Mouse (Mus musculus) hindbrain, embryonic 12.5 days (tissue): ENCODE measurements at regions not wholly inside any gene's neighbourhood (a gene's known extent, or its start where the extent isn't known, plus 50 kb on each side); places are given as distances from the start of the nearest gene placed in this dataset.

ENCODE experiments used
- ATAC-seq: fragments of 200-750 bp; cut with Nextera tagmentation; 2 replicates; pipeline ENCODE4 v1.8.0; 2017; ENCODE audit warnings: moderate TSS enrichment; ENCODE audit not compliant: low FRiP score
- H3K27ac ChIP-seq: fragments of 300-500 bp; sonication (generic); 2 replicates; pipeline ENCODE4 v1.5.1; 2016; ENCODE audit warnings: mild to moderate bottlenecking
- H3K27me3 ChIP-seq: fragments of 300-500 bp; sonication (generic); 2 replicates; pipeline ENCODE4 v1.6.1; 2016; ENCODE audit warnings: mild to moderate bottlenecking
- H3K36me3 ChIP-seq: fragments of 300-500 bp; sonication (generic); 2 replicates; pipeline ENCODE4 v1.6.1; 2016; ENCODE audit warnings: mild to moderate bottlenecking
- H3K4me1 ChIP-seq: fragments of 300-500 bp; sonication (generic); 2 replicates; pipeline ENCODE4 v1.6.1; 2016
- H3K4me2 ChIP-seq: fragments of 300-500 bp; sonication (generic); replicated peaks from 2 replicates; pipeline ENCODE4 v1.6.1; 2016; ENCODE audit warnings: mild to moderate bottlenecking
- H3K4me3 ChIP-seq: fragments of 300-500 bp; sonication (generic); 2 replicates; pipeline ENCODE4 v1.5.1; 2016; ENCODE audit warnings: mild to moderate bottlenecking
- H3K9ac ChIP-seq: fragments of 300-500 bp; sonication (generic); 2 replicates; pipeline ENCODE4 v1.6.1; 2016; ENCODE audit warnings: mild to moderate bottlenecking, moderate library complexity
- H3K9me3 ChIP-seq: fragments of 300-500 bp; sonication (generic); replicated peaks from 2 replicates; pipeline ENCODE4 v1.6.1; 2016; ENCODE audit warnings: mild to moderate bottlenecking
- WGBS: fragments of 180-500 bp; shearing (Covaris S2); methylation state at CpG from one replicate; pipeline ENCODE4 v1.1.7; 2016; 5-methylcytosine and 5-hydroxymethylcytosine counted together

DNA sequence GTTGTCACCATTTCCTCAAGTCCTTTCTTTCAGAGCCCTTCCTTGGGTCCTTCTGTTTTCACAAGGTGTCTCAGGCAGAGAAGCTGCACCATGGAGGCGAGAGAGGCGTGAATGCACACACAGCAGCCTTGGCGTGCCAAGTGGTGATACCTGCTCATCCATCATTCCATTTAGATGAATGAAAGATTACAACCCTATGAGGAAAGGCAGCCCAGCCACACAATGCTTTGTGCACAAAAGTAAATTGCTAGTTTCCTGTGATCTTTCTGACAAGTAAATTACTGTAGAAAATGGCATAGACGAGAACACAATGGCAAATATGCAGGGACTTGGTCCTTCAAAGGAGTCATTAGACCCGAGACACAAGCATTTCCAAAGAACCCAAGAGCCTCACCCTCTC, 101.4 kb downstream of the Rnd3 start:
- no peaks in the 10 kb centered on the region for H3K27me3 ChIP-seq
- no peak for ATAC-seq
- no peak overlapping the region for H3K27ac ChIP-seq
- H3K36me3 ChIP-seq = no peaks in the 10 kb centered on the region
- WGBS = 58% methylated on average over 5 of the region's 5 CpGs
- H3K4me1 ChIP-seq = peaks cover 10% of the 10 kb centered on the region; the same call in 1 of the 2 replicates
- no peaks in the 10 kb centered on the region for H3K9me3 ChIP-seq
- no peak overlapping the region for H3K4me3 ChIP-seq
- no peak overlapping the region for H3K9ac ChIP-seq
- no peak overlapping the region for H3K4me2 ChIP-seq

DNA sequence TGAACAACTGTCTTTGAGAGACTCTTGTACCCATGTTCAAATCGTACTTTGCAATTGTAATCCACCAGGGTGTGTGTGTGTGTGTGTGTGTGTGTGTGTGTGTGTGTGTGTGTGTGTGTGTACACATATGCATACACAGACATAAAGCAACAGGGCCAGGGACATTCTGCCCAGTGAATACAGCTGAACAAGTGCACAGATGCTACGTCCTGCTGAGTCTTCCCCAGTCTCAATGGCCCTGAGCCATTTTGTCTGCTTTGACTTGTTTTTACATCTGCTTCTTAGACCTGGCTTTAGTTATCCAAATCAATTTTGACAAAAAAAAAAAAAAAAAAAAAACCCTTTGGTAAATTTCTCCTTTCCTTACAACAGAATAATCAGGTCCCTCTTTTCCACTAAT, 103.3 kb downstream of the Rnd3 start:
- H3K9ac ChIP-seq = no peak overlapping the region
- 65% methylated on average over 2 of the region's 2 CpGs for WGBS
- no peaks in the 10 kb centered on the region for H3K9me3 ChIP-seq
- H3K4me1 ChIP-seq = peaks cover 10% of the 10 kb centered on the region; the same call in 1 of the 2 replicates
- H3K4me3 ChIP-seq = no peak overlapping the region
- H3K27me3 ChIP-seq = no peaks in the 10 kb centered on the region
- no peak overlapping the region for H3K27ac ChIP-seq
- ATAC-seq = no peak
- H3K36me3 ChIP-seq = no peaks in the 10 kb centered on the region
- no peak overlapping the region for H3K4me2 ChIP-seq

DNA sequence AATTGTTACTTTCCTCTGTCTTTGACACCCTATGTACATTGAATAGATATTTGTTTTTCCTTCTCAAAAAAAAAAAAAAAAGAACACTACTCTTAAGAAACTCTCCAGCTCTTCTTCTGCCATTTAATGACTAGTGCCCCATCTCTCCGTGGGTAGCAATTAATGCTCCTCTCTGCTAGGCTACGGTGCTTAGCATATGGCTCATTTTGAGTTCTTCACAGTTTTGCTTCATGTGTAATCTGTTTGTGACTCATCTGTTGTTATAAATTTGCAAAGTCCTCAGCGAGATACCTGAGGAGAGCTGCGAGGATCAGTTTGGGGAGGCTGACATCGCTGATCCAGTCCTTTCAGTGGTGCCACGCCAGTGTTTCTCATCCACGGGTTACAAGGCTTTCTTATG, 107.8 kb downstream of the Rnd3 start:
- no peak overlapping the region for H3K4me3 ChIP-seq
- H3K27ac ChIP-seq = no peak overlapping the region
- no peaks in the 10 kb centered on the region for H3K9me3 ChIP-seq
- 53% methylated on average over 7 of the region's 7 CpGs for WGBS
- H3K36me3 ChIP-seq = no peaks in the 10 kb centered on the region
- no peak for ATAC-seq
- H3K9ac ChIP-seq = no peak overlapping the region
- H3K4me1 ChIP-seq = peaks cover 10% of the 10 kb centered on the region
- no peaks in the 10 kb centered on the region for H3K27me3 ChIP-seq
- H3K4me2 ChIP-seq = no peak overlapping the region

DNA sequence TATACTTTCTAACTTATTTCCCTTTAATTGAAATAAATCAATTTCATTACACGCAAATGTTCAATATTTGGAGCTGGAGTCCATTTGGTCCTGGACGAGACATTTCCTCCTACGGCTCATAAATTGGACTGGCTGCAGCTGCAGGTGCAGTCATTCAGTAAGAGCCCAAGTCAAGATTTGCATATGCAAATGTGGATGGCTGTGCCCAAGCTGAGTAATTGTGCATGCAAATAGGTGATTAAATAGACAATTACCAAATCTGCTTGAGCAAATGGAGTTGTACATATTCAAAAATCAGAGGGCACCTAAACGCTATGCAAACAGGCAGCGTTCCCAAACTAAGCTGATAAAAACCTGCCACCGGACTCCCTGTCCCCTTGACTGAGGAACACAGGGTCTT, 110.2 kb downstream of the Rnd3 start:
- H3K4me2 ChIP-seq = no peak overlapping the region
- ATAC-seq = peak; percentile 78
- no peaks in the 10 kb centered on the region for H3K27me3 ChIP-seq
- WGBS = 39% methylated on average over 6 of the region's 6 CpGs
- H3K9ac ChIP-seq = no peak overlapping the region
- 0 out of 2 replicates have a peak overlapping the region, but pooled peaks have one; percentile 5 for H3K27ac ChIP-seq
- peaks cover 12% of the 10 kb centered on the region for H3K4me1 ChIP-seq
- H3K4me3 ChIP-seq = no peak overlapping the region
- H3K36me3 ChIP-seq = no peaks in the 10 kb centered on the region
- H3K9me3 ChIP-seq = no peaks in the 10 kb centered on the region

DNA sequence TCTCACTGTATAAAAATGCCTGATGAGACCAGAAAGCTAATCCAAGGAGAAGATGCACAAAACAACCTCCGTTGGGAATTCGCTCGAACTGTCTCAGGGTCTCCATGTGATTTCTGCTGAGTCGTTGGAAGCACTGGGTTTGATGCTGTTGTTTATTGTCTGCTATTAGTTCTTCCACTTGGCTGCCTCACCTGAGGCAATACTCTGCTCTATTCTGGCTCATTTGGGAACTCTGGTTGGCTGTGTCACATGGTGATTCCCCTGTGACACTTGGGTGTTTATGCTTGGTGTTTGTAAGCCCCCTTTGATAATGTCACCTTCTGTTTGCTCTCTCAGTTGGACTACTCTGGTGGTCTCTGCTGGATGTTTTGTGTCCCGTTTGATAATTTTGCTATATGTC, 111.9 kb downstream of the Rnd3 start:
- no peak overlapping the region for H3K4me3 ChIP-seq
- no peak overlapping the region for H3K27ac ChIP-seq

DNA sequence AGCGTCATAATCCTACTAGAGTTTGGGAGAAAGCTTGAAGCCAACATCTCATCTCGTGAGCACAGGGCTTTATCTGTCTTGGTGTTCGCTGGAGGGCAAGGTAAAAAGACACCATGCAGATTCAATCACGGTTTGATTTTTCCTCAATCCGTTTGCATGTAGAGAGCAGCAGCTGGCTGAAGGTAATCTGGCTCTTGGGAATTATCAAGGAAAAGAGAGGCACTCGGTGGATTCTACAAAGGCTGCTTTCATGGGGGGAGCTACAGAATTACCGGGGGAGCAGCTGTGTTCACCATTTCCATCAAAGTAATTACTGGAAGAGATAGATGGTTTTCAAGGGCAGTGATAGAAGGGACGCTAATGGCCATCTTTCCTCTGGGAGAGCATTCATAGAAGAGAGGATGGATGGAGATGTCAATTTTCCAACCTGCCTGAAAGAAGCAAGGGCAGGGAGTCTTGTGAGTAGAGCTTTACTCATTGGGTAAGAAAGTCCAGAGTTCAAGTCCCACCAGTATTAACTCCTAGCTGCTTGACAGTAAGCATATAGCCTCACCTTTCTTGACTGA, 112.6 kb downstream of the Rnd3 start:
- WGBS = 39% methylated on average over 8 of the region's 8 CpGs
- Histone ChIP-seq H3K9me3 (no peaks in the 10 kb centered on the region), H3K36me3 (no peaks in the 10 kb centered on the region), H3K27ac (peak overlapping the region; percentile 41; the same call in 1 of the 2 replicates), H3K27me3 (no peaks in the 10 kb centered on the region), H3K4me3 (no peak overlapping the region), H3K4me2 (no peak overlapping the region), H3K4me1 (peaks cover 21% of the 10 kb centered on the region), H3K9ac (no peak overlapping the region)
- ATAC-seq = peak; percentile 65

More for the DNA sequence above, 111.9 kb downstream of the Rnd3 start:
- no peaks in the 10 kb centered on the region for H3K9me3 ChIP-seq
- no peaks in the 10 kb centered on the region for H3K36me3 ChIP-seq
- H3K9ac ChIP-seq = no peak overlapping the region
- no peak for ATAC-seq
- peaks cover 21% of the 10 kb centered on the region for H3K4me1 ChIP-seq
- no peak overlapping the region for H3K4me2 ChIP-seq
- no peaks in the 10 kb centered on the region for H3K27me3 ChIP-seq
- WGBS = 77% methylated on average over 5 of the region's 5 CpGs

DNA sequence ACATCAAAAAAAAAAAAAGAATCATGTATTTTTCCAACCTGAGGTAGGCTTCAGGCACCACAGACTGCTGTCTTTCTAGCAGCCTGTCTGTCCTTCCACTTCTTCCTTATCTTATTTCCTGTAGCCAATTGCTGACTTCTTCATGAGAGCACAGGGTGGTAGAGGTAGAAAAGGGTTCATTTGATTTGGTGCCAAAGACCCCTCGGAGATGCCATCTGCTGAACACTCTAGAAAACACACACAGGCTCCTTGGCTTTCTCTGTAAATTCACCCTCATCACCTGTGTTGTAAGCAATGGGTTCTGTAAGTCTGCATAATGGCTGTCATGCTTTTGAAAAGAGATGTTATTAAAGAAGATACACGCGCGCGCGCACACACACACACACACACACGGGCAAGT, 115.0 kb downstream of the Rnd3 start:
- no peak overlapping the region for H3K27ac ChIP-seq
- H3K4me2 ChIP-seq = no peak overlapping the region
- WGBS = 87% methylated on average over 7 of the region's 7 CpGs
- ATAC-seq = no peak
- no peak overlapping the region for H3K4me3 ChIP-seq
- H3K9me3 ChIP-seq = no peaks in the 10 kb centered on the region
- no peaks in the 10 kb centered on the region for H3K36me3 ChIP-seq
- no peaks in the 10 kb centered on the region for H3K27me3 ChIP-seq
- peaks cover 20% of the 10 kb centered on the region for H3K4me1 ChIP-seq
- H3K9ac ChIP-seq = no peak overlapping the region

DNA sequence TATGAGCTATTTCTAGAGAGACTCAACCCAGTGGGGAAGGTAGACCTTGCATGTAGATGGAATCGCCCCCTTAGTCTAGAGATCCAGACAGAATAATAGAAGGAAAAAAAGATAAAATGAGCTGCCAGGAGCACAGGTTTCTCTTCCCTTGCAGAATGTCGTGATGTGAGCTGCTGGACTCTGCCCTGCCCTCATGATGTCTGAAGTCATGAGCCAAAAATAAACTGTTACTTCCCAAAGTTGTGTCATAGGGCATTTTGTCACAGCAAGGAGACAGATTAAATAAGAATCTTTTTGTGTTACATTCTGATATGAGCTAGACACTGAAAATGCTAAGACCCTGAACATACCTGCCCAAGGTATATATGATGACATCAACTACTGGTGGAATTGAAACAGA, 126.4 kb downstream of the Rnd3 start:
- H3K9me3 ChIP-seq = no peaks in the 10 kb centered on the region
- H3K27ac ChIP-seq = no peak overlapping the region
- H3K36me3 ChIP-seq = no peaks in the 10 kb centered on the region
- no peak overlapping the region for H3K4me2 ChIP-seq
- no peak overlapping the region for H3K9ac ChIP-seq
- WGBS = 71% methylated on average over 2 of the region's 2 CpGs
- ATAC-seq = no peak
- no peaks in the 10 kb centered on the region for H3K4me1 ChIP-seq
- H3K27me3 ChIP-seq = no peaks in the 10 kb centered on the region
- no peak overlapping the region for H3K4me3 ChIP-seq

DNA sequence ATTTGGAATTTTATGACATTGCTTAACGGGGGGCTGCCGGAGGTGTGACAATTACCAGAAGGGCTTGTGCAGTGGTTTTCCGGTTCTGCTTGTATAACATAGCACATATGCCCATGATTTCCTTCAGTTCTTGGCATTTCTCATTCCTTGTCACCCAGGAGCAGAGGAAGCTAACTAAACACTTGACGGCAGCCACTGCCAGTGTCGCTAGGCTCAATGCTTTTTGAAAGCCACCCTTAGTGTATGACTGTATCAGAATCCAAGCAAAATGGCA, 132.8 kb downstream of the Rnd3 start:
- H3K4me1 ChIP-seq = no peaks in the 10 kb centered on the region
- no peak overlapping the region for H3K27ac ChIP-seq
- no peak overlapping the region for H3K9ac ChIP-seq
- no peak for ATAC-seq
- H3K9me3 ChIP-seq = no peaks in the 10 kb centered on the region
- H3K4me3 ChIP-seq = no peak overlapping the region
- no peaks in the 10 kb centered on the region for H3K27me3 ChIP-seq
- H3K36me3 ChIP-seq = no peaks in the 10 kb centered on the region
- whole genome bisulfite sequencing = 91% methylated on average over 5 of the region's 5 CpGs
- no peak overlapping the region for H3K4me2 ChIP-seq

DNA sequence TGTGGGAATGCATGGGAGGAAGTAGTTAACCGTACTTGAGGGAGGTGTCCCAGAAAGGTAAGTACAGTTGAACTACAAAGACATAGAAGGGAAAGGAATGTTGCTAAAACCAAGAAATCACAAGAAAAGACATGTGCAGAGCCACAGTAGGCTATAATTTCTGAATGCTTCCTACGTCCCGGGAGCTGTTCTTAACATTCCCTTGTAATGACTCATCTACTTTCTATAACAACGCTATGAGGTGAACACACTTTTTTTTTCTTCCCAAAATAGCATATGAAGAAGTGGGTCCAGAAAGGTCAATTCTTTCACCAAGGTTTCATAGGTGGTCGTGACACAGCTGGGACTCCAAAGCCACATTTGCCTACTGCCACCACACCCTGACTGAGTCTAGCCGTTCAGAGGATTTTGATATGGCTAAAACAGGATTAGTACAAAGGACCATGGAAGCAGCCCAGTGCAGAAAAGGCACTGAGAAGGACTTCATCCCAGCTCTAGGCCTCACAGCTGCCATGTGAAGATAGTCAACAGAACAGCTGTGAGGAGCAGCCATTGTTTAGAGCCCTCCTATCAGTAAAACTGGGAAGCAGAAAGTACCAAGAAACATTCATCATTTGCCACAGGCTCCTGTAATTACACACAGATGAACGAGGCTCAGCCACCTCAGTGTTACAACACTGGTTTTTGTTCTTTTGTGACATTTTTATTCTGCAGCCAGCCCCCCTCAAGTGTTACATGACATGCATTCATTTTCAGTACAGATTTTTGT, 133.4 kb downstream of the Rnd3 start:
- Histone ChIP-seq H3K4me1 (no peaks in the 10 kb centered on the region), H3K9me3 (no peaks in the 10 kb centered on the region), H3K4me3 (no peak overlapping the region), H3K9ac (no peak overlapping the region), H3K27ac (no peak overlapping the region), H3K4me2 (no peak overlapping the region), H3K27me3 (no peaks in the 10 kb centered on the region), H3K36me3 (no peaks in the 10 kb centered on the region)
- WGBS = 74% methylated on average over 7 of the region's 7 CpGs
- ATAC-seq = no peak

DNA sequence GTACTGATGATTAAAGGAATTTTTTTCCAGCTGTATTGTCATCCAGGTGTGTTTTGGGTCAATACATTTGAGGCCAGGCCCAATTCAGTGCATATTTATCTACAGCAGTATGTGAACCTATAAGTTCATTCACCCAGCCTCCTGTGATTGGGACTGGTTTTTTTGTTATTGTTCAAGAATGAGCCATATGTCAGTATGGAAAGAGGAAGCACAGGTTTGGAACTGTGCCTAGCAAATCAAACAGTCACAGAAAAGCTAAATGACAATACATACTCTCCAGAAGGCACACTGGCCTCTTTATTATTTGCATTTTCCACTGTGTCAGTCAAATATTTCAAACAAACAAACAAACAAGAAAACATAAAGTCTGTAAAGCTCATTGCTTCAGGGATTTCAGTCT, 134.7 kb downstream of the Rnd3 start:
- no peak for ATAC-seq
- no peaks in the 10 kb centered on the region for H3K9me3 ChIP-seq
- H3K36me3 ChIP-seq = no peaks in the 10 kb centered on the region
- H3K4me1 ChIP-seq = no peaks in the 10 kb centered on the region
- H3K27ac ChIP-seq = no peak overlapping the region
- H3K4me2 ChIP-seq = no peak overlapping the region
- H3K9ac ChIP-seq = no peak overlapping the region
- no peak overlapping the region for H3K4me3 ChIP-seq
- H3K27me3 ChIP-seq = no peaks in the 10 kb centered on the region

DNA sequence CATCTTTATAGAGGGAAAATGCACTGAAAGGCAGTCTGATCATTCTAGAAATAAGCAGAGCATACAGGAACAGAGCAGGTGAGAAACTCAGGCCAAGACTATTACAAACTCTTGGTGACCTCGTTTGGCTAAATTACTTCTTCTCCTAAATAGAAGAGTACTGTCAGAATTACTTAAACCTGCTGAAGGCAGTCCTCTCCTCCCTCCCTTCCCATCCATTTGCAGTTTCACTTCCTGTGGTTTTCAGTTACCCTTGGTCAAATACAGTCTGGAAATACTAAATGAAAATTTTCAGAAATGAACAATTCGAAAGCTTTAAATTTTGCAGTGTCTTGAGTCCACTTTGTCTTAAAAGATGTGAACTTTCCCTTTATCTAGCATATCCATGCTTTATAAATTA, 135.8 kb downstream of the Rnd3 start:
- no peak overlapping the region for H3K4me2 ChIP-seq
- H3K9ac ChIP-seq = no peak overlapping the region
- peaks cover 2% of the 10 kb centered on the region; the same call in 1 of the 2 replicates for H3K4me1 ChIP-seq
- no peak for ATAC-seq
- H3K27ac ChIP-seq = no peak overlapping the region
- no peaks in the 10 kb centered on the region for H3K9me3 ChIP-seq
- WGBS = 69% methylated on average over 2 of the region's 2 CpGs
- no peak overlapping the region for H3K4me3 ChIP-seq
- H3K27me3 ChIP-seq = no peaks in the 10 kb centered on the region
- no peaks in the 10 kb centered on the region for H3K36me3 ChIP-seq

DNA sequence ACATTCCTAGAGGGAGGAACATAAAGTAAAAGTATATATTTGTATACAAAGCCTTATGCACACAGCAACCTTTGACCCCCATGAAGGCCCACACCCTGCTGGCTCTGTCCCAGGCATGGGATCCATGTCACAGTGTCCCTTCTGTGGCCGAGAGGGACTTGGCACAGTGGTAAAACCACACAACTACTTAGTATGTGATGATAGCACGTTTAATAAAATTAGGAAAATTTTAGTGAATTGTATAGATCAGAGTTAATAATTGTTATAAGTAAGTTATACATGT, 140.7 kb downstream of the Rnd3 start:
- Histone ChIP-seq H3K4me1 (peaks cover 4% of the 10 kb centered on the region; the same call in 1 of the 2 replicates), H3K9ac (no peak overlapping the region), H3K4me3 (no peak overlapping the region), H3K36me3 (no peaks in the 10 kb centered on the region), H3K27me3 (no peaks in the 10 kb centered on the region), H3K27ac (no peak overlapping the region), H3K4me2 (no peak overlapping the region), H3K9me3 (no peaks in the 10 kb centered on the region)
- 50% methylated on average over 2 of the region's 2 CpGs for WGBS
- ATAC-seq = no peak
